Mouse (Mus musculus) left cerebral cortex, adult 9 months (tissue): ENCODE data around the gene Zswim1.

Experiments used
- DNase-seq, 2 experiments: peaks; one replicate each; pipeline ENCODE4 v3.0.0; 2022; ENCODE audit warnings: low spot score in 2 of 2

The Zswim1 gene

DNA sequence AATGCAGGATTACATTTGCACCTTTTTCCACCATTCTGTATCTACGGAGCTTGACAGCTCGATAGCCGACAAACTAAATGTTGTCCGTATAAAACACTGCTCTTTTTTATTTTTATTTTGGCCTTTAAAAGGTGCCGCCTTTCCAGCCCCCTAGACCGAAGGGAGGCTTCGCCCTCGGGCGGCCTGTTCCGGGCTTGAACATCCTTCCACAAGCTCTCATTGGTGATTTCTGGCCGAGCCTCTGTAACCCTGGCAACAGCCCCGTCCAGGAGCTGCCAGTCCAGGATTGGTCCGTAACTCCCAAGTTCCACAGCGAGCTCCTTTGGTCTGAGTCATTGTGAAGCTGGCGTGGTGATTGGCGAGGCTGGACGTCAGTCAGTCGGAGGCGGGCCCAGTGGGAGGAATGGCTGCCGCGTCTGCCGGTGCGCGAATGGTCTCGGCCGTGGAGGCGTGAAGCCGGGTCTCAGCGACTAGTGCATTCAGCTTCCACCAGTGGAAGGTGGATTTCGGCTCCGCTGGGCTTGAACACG lies at the start of gene Zswim1:
Gene Zswim1 (plus strand): TSS at position 51 of the 530 bp plus-strand sequence.
- DNase-seq = peak; percentile 97 to 100

DNA sequence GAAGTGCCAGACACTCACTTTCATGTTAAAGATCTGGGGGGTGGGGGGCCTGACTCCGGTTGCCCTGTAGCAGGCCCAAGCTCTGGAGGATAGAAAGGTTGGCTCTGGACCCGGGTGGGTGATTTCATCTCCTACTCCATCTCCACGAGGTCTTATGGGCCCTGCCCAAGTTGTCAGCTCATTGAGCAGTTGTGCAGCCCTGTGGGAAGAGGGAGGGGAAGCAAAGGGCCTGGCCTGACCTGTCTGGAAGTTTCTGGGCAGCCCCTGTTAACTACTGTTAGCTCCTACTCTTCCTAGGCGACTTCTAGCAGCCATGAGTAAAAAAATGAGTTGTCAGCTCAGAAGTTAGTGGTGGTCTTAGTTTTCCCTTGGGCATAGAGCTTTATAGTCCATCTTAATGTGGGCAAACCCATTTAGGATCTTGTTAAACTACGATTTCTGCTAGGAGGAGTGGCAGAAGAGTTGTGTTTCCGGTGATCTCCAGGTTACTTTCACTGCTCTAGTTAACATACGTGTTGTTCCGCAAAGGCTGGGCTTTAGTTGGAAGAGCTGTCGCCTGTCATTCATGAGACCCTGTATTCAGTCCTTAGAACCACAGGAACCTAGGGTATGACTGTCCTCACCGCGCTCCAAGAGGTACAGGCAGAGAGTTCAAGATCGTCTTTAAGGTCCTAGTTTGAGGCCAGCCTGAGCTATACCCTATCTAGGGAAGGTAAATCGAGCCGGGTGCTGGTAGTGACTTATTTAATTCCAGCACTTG lies 49.1 kb upstream of the Zswim1 start:
- no peak for DNase-seq

DNA sequence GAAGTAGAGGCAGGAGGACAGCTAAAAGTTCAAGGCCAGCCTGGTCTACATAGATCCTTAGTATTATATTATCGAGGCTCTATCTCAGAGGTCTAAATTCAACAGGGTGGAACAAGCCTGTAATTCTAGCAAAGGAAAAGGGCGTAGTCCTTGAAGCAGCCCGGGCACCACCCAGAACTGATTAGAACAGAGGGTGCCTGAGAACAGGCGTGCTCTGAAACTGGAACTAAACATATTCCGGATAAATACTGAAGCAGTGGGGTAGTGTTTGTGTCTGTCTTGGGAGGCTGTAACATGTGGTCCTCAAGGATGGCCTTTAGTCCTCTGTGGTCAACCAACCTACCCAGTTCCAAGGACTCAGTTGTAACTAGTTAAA lies 48.5 kb upstream of the Zswim1 start:
- no peak for DNase-seq

DNA sequence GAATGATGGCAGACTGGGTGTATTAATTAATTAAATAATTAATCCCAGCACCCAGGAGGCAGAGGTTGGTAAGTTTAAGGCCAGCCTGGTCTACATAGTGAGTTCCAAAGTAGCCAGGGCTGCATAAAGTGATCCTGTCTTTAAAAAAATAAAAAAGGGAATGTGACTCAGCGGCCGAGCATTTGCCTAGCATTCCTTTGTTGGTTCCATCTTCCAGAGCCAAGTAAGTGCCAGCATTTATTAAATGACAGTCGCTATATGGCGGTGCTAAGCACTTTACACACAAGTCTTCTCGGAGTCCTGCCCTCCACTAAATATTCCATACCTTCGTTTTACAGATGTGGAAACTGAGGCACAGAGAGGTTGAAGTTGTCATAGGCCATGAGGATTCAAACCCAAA lies 46.4 kb upstream of the Zswim1 start:
- no peak for DNase-seq

DNA sequence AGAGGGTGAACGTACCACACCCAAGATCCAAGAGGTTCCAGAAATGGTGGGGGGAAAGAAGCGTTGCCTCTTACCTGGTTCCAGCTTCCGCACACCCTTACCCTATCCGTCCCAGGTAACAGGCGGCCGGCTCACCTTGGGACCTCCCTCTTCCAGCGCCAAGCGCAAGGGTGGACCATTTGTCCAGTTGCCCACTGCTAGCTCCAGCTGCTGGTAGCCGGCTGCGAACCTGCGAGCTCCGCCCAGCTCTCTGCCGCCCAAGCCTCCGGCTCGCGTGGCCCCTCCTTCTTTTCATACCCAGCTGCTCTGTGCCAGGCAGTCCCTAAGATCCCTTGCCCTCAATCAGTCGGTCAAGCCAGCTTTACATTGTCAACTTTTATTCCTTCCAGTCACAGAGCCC lies 45.7 kb upstream of the Zswim1 start:
- no peak for DNase-seq

DNA sequence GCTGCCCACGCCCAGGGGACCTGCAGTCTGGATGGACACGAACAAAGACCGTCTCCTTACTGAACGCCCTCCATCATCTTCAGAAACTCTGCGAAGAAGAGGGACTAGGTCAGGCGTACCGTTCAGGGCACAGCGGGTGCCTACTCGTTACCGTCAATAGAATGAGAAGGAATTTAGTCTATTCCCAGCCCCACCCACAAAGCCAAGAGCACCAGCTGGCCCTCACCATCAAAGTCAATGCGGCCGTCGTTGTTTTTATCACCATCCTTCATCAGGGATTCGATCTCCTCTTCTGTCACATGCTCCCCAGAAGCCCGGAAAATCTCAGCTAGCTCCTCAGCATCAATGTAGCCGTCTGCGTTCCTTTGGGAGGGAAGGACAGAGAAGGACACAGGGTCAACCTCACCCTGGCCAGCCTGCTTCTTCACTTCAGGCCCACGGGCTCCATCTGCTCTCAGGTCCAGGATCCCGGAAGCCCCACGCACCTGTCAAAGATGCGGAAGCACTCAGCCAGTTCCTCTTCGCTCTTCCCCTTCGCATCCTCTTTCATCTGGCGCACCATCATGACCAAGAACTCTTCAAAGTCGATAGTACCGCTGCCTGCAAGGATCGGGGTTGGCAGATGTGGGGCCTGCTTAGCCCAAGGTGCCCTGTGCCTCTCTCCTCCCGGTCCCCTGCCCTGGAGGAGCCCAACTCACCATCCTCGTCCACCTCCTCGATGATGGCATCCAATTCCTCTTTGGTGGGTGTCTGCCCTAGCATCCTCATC lies 45.1 kb upstream of the Zswim1 start:
- DNase-seq = no peak

DNA sequence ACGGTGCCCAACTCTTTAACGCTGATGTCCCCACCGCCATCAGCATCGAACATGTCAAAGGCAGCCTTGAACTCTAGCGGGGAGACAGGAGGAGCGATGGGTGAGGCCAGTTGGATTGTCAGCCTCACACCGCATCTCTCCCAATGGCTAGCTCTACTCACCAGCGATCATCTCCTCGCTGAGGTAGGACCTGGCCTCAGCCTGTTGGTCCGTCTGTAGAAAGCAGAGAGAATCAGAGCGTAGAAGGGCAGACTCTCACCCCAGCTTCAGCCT lies 44.5 kb upstream of the Zswim1 start:
- DNase-seq = no peak

DNA sequence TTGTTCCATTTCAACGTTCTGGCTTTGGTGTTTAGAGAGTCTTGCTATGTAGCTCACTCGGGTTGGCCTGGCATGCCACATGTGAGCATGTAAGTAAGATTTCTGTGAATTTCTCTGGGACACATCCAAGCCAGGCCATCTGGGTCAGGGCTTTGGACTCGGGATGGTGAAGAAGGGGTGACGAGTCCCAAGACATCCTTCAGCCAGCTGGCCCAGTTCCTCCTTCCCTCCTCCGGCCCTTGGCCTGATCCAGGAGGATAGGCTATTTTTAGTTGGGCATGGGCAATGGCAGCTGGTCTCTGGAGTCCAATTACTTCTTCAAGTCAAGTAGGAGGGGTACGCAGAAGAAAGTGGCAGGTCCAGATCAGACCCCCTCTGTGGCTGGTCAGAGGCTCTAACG lies 43.7 kb upstream of the Zswim1 start:
- DNase-seq = no peak

DNA sequence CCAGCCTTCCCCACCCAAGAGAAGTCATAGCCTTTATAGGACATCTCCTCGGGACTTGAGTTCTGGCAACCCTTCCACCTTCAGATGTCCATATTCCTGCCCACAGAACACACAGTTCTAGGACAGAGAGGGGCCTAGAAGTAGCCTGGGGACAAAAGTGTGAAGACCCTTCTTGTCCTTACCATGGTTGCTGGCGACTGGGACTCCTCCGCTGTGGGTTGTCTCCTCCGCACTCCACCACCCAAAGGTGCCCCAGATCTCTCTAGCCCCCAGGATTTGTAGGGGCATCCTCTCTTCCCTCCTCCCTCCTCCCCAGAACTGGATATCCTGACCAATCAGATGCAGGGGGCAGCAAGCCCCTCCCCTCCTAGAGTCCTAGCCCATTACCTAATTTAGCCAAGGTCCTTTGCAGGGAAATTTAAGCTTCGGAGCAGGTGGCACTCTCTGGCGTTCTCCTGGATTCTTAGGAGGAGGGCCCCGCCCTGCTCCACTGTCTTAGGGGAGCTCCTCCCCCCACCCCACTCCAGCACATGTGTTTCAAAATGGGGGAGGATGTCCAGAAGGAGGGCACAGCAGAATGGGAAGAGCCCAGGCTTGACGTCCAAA lies 42.9 kb upstream of the Zswim1 start, which contains the start of gene Tnnc2:
Gene Tnnc2 (minus strand): TSS at position 487 of the 606 bp plus-strand sequence.
- no peak for DNase-seq

DNA sequence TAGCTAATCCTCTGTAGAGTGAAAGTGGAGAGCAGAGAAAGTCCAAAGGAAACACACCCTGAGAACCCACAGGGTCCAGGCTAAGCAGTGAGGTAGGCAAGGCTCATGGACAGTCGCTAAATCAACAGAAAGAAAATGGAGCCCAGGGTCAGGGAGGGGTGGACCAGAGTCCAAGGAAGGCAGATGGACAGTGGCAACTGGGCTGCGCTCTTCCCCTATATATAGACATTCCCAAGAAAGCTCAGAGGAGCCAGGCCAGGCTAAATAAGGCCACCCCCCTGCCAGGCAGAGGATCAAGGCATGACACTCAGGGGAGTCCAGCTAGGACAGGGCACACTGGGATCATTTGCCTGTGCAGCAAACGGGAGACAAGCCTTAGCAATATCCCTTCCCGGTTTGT lies 40.6 kb upstream of the Zswim1 start:
- no peak for DNase-seq

DNA sequence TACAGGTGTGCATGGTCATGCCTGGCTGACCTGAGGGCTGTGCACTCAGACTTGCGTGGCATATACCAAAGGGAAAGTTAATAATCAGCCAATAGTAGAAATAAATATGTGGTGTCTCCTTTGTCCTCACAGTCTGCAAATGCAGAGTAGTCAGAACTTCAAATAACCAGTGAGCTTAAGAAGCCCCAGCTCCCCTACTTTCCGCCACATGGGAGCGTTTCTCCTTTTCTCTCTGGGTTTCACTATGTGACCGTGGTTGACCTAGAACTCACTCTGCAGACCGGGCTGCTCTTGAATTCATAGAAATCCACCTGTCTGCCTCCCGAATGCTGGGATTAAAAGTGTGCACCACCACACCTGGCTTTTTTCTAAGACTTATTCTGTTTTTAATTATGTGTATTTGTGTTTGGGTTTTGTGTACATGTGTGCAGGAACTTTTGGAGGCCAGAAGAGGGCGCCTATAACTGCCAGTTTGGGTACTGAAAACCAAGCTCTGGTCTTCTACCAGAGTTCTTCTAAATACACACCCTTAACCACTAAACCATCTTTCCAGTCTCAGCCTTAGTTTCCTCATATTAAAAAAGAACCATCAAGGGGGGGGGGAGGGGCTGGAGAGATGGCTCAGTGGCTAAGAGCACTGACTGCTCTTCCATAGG lies 38.4 kb upstream of the Zswim1 start:
- no peak for DNase-seq

DNA sequence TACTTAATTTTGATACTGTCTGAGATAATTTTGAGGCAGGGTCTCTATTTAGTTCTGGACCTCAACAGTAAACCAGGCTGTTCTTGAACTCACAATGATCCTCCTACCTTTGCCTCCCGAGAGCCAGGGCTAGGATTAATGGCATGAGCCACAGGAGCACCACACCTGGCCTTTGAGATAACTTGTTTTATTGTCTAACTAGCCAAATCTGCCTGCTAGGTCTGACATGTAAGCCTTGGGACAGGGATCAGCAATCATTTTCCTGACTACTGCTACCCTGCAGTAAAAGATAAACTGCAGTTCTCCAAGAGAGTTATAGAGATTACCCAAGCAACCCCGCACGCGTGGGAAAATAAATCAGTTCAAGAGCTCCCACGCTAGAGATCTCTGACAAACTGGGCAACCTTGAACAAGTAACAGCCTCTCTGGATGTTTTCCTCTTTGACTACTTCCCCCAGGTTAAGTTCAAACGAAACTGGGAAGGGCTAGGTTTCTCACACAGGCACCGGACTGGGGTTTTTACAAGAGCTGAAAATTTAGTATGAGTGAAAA lies 37.5 kb upstream of the Zswim1 start:
- no peak for DNase-seq

DNA sequence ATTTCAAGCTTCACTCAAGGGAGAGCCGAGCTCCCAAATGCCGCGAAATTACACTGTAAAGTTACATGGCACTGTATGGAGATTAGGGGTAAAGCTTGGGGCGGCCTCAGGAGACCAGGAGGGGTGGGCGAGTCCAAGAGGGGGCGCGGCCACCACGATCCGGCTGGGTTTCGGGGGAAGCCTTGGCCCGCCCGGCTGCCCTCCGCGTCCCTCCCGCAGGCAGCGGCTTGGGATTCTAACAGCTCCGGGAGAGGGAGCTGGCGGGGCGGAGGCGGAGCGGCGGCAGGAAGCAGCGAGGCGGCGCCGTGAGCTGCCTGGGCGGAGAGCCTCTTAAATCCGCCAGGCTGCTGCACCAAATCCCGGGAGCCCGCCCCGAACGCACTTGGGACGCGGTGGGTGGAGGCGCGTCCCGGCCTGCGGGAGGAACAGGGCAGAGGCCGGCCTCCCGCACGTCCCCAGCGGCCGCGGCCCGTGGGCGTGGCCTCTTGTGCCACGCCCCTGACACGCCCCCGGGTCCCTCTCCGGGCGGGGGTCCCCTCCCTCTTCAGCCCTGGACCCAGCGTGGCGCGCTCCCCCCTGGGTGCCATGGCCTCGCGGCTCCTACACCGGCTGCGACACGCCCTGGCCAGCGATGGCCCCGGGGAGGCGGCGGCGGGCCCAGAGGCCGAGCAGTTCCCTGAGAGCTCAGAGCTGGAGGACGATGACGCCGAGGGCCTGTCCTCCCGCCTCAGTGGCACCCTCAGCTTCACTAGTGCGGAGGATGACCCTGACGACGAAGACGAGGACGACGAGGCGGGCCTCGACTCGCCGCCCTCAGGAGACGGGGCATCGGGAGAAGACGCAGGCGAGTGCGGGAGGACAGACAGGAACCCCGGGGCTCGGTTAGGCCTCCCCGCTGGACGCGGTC lies 36.8 kb upstream of the Zswim1 start, which contains the start of gene Snx21:
Gene Snx21 (plus strand): TSS at position 343 of the 907 bp plus-strand sequence.
- peak; percentile 70 to 87 for DNase-seq

DNA sequence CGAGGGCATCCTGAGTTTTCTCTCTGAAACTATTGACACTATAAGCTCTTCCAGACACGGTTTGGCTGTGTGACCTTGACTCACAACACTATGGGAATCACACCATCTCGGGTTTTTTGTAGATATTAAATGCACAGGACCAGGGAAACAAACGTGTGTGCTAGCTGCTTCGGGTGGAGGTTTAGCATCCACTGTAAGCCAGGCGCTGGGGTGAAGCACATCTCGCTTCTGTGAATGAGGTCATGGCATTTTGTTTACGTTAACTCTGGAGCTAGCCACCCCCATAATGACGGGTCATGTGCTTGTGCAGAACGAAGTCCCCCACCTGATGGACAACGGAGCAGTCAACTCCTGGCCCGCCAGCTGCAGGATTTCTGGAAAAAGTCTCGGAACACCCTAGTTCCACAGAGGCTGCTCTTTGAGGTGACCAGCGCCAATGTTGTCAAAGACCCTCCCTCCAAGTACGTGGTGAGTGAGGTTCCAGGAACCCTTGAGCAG lies 36.0 kb upstream of the Zswim1 start:
- DNase-seq = no peak

DNA sequence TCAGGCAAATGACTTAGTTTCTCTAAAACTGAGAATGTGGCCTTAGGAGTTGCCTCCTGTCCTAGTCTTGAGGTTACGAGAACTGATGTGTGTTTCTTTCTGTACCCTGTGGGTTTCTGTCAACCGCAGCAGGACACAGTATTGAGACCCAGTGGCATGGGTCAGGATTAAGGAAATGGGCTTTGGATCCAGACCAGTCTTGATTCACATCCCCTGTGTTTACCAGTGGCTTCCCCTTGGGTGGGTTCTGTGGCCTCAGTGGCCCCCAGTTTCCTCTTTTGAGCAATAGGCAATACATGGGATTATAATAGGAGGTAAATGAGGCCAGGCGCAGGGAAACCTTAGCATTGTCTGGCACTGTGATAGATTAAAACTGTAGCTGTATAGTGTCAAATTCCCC lies 35.5 kb upstream of the Zswim1 start:
- DNase-seq = no peak

DNA sequence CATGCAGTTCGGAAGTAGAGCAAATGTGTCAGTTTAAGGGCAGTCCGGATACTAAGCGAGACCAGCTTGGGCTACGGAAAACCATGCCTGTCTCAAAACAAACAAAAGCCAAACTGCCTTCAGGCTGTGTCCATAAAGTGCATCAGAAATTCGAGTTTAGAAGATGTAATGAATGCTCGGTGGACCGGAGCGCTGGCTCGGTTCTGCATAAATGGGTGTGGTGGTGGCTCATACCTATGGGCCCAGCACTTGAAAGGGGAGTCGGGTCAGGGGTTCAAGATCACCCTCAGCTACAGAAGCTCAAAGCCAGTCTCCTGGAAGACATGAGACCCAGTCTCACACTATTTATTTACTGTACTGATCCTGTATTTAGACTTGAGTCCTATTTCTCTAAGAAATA lies 34.7 kb upstream of the Zswim1 start:
- no peak for DNase-seq

DNA sequence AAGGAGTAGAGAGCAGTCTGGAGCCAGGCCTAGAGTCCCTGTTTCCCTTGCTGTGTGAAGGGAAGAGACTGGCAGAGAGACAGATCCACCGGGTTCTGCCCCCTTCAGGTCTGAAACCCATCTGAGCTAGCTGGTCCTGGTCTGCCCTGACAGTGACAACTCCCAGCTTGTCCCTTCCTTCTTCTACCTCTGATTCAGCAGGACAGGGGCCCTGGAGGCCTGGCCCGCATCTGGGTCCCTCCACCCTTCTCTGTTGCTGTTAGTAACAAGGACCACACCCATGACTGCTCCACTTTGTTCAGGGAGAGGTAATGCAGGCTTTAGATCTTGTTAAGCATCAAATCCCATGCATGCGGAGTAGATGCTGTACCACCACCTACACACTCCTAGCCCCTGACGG lies 34.1 kb upstream of the Zswim1 start:
- DNase-seq = no peak

DNA sequence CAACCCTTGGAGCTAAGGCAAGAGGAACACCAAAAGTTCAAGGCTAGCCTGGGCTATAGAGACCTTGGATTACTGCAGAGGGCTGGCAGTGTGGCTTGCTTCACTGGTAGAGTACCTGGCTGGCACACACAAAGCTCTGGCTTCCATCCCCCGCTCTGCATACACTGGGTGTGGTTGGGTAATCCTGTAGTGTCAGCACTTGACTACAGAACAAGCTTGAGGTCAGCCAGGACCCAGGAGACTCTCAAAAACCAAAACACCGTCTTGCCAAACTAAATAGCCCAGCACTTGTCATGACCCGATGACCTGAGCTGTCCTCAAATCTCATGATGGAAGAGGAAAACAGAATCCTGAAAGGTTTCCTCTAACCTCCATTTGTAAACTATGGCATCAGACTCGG lies 32.0 kb upstream of the Zswim1 start:
- DNase-seq = no peak

DNA sequence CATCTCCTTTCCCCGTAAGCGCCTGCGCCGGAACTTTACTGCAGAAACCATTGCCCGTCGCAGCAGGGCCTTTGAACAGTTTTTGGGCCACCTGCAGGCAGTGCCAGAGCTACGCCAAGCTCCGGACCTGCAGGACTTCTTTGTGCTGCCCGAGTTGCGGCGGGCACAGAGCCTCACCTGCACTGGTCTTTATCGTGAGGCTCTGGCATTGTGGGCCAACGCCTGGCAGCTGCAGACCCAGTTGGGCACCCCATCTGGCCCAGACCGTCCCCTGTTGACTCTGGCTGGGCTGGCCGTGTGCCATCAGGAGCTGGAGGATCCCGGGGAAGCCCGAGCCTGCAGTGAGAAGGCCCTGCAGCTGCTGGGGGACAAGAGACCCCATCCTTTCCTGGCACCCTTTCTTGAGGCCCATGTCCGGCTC lies 30.6 kb upstream of the Zswim1 start:
- no peak for DNase-seq

DNA sequence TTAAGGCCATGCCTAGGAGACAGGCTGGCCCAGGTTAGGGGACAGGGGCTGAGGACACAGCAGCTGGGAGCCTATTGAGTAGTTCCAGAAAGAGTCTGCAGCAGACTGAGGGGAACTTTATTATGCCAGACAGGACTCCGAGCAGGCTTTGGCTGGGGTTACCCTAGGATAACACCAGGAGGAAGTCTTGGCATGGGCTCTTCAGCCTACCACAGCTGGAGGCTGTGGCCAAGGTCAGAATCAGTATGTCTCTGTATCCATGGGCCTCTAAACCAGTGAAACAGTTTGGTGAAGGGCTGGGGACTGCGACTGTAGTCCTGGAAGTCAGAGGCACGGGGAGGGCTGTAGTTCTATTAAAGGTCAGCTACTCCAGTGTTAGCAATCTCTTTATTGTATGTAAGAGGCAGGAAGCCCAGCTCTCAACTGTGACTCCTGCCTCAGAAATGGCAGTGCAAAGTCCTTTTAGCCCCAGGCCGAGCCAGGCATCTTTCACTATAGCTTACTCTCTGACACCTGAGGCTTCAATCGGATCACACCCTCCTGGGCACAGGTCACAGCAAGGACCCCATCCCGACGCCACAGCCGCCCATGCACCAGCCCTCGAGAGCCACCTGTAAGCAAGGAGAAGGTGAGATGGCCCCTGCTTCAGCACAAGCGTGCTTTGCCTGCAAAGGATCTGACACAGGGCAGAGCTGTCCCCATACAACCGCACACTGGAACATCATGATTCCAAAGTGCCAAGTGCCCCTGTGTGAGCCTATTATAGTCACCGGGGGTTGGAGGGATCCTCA lies 29.9 kb upstream of the Zswim1 start:
- no peak for DNase-seq
